Mouse (Mus musculus) limb, embryonic 10.5 days (tissue): ENCODE measurements around the gene Pik3c2g. TPM values are rescaled to one million over a fixed set of nuclear protein-coding genes. Genes with fewer than 3 reads are reported as not detected.

Source experiments
- DNase-seq: peaks from one replicate; pipeline ENCODE4 v3.0.0-alpha.2; 2017; ENCODE audit warnings: low spot score
- H3K27ac ChIP-seq: fragments of 300-500 bp; sonication (generic); 2 replicates; pipeline ENCODE4 v1.5.1; 2016; ENCODE audit warnings: mild to moderate bottlenecking
- H3K27me3 ChIP-seq: fragments of 300-500 bp; sonication (generic); 2 replicates; pipeline ENCODE4 v1.6.1; 2016; ENCODE audit warnings: low read depth, mild to moderate bottlenecking; ENCODE audit not compliant: poor library complexity, severe bottlenecking
- H3K36me3 ChIP-seq: fragments of 300-500 bp; sonication (generic); 2 replicates; pipeline ENCODE4 v1.6.1; 2016; ENCODE audit warnings: mild to moderate bottlenecking, moderate library complexity
- H3K4me1 ChIP-seq: fragments of 300-500 bp; sonication (generic); 2 replicates; pipeline ENCODE4 v1.6.1; 2016
- H3K4me3 ChIP-seq: fragments of 300-500 bp; sonication (generic); 2 replicates; pipeline ENCODE4 v1.5.1; 2016; ENCODE audit warnings: mild to moderate bottlenecking, moderate library complexity
- H3K9me3 ChIP-seq: fragments of 300-500 bp; sonication (generic); replicated peaks from 2 replicates; pipeline ENCODE4 v1.6.1; 2016; ENCODE audit warnings: mild to moderate bottlenecking
- WGBS: fragments of 180-500 bp; shearing (Covaris S2); methylation state at CpG from one replicate; pipeline ENCODE4 v1.1.7; 2016; 5-methylcytosine and 5-hydroxymethylcytosine counted together
- polyA plus RNA-seq: library from polyadenylated mRNA; unstranded; fragments of >200 nt; fragmentation: Nextera tagmentation; extraction: Ambion mirVana; gene quantifications from 2 replicates; pipeline ENCODE4 v1.2.1, GENCODE M21; 2016

Gene Pik3c2g
- polyA plus RNA-seq, 1 experiment from 2014 or later, result 0.33 TPM

GRCm38 (mm10) chr6:139984069-139984468 is 397.0 kb downstream of the Pik3c2g start:
- no peaks in the 10 kb centered on the region for H3K4me1 ChIP-seq
- no peak overlapping the region for H3K4me3 ChIP-seq
- H3K27ac ChIP-seq, result no peak overlapping the region
- no peaks in the 10 kb centered on the region for H3K36me3 ChIP-seq
- 93% methylated on average over 3 of the region's 3 CpGs for WGBS
- no peaks in the 10 kb centered on the region for H3K27me3 ChIP-seq
- DNase-seq, result no peak
- no peaks in the 10 kb centered on the region for H3K9me3 ChIP-seq

- no peaks in the 10 kb centered on the region for H3K9me3 ChIP-seq
- no peak overlapping the region for H3K4me3 ChIP-seq
- DNase-seq, result no peak
- 92% methylated on average over 2 of the region's 2 CpGs for WGBS
- H3K36me3 ChIP-seq, result no peaks in the 10 kb centered on the region
- no peak overlapping the region for H3K27ac ChIP-seq
- H3K4me1 ChIP-seq, result no peaks in the 10 kb centered on the region
- no peaks in the 10 kb centered on the region for H3K27me3 ChIP-seq
These were observed 399.5 kb downstream of the Pik3c2g start for GRCm38 (mm10) chr6:139986564-139986963.

- Histone ChIP-seq H3K27ac (no peak overlapping the region), H3K9me3 (no peaks in the 10 kb centered on the region), H3K27me3 (no peaks in the 10 kb centered on the region), H3K4me3 (no peak overlapping the region), H3K36me3 (no peaks in the 10 kb centered on the region), H3K4me1 (no peaks in the 10 kb centered on the region)
- DNase-seq, result no peak
- 87% methylated on average over 6 of the region's 6 CpGs for WGBS
These were observed 402.1 kb downstream of the Pik3c2g start for GRCm38 (mm10) chr6:139989075-139989474.

- DNase-seq, result no peak
- no peaks in the 10 kb centered on the region for H3K9me3 ChIP-seq
- no peaks in the 10 kb centered on the region for H3K4me1 ChIP-seq
- H3K27me3 ChIP-seq, result no peaks in the 10 kb centered on the region
- H3K27ac ChIP-seq, result no peak overlapping the region
- no peaks in the 10 kb centered on the region for H3K36me3 ChIP-seq
- no peak overlapping the region for H3K4me3 ChIP-seq
- 88% methylated on average over 10 of the region's 10 CpGs for WGBS
These were observed 402.6 kb downstream of the Pik3c2g start for GRCm38 (mm10) chr6:139989597-139989996.

GRCm38 (mm10) chr6:140005181-140005580 is 418.2 kb downstream of the Pik3c2g start:
- 83% methylated on average over 3 of the region's 3 CpGs for WGBS
- no peak for DNase-seq

More at GRCm38 (mm10) chr6:140005181-140005580, 418.2 kb downstream of the Pik3c2g start:
- Histone ChIP-seq H3K27ac (no peak overlapping the region), H3K36me3 (no peaks in the 10 kb centered on the region), H3K27me3 (no peaks in the 10 kb centered on the region), H3K4me3 (no peak overlapping the region), H3K4me1 (0 out of 2 replicates have a peak, but pooled peaks cover 2% of the 10 kb centered on the region), H3K9me3 (no peaks in the 10 kb centered on the region)

Other genes starting within 250 kb of the Pik3c2g start
- not detected in 2 replicates for gene Rergl, start 85.2 kb upstream of the Pik3c2g start, polyA plus RNA-seq